Mouse (Mus musculus) cerebellum, adult 2 months (tissue): ENCODE results near the gene 2010111I01Rik.

Experiments used
- CTCF ChIP-seq: fragments of 200-500 bp; IDR thresholded peaks from 2 replicates; pipeline ENCODE4 v1.5.1; 2011; ENCODE audit warnings: low read depth, mild to moderate bottlenecking, control low read depth, low read length, moderate library complexity, borderline replicate concordance; ENCODE audit not compliant: insufficient read depth
- POLR2A ChIP-seq: fragments of 200-500 bp; IDR thresholded peaks from 2 replicates; pipeline ENCODE4 v1.6.1; 2011; ENCODE audit warnings: low read length, control low read depth, borderline replicate concordance; ENCODE audit not compliant: insufficient read depth

DNA sequence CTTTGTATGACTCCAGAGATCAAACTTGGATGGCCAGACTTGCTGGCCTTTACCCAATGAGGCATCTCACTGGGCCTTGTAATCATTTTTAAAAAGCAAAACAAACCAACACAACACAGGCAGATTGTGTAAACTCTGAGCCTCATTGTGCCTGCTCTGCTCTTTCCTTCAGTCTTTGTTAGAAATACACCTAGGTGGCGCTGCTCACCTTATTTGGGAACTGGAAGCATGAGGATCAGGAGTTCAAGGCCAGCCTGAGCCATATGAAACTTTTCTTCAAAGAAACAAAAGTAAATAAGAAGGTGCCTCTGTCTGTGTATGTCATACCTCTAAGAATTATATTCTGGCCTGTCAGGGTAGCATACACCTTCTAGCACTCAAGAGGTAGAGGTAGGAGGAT is 172.1 kb downstream of the 2010111I01Rik start:
- TF ChIP-seq POLR2A (no peak), CTCF (0 out of 2 replicates have a peak, but pooled peaks have one; percentile 18)
